Mouse (Mus musculus): Measurements from ENCODE around the gene C9orf72.
A peak's percentile ranks its signal among the peaks of the same experiment; 100 is the strongest.

C9orf72 gene

DNA sequence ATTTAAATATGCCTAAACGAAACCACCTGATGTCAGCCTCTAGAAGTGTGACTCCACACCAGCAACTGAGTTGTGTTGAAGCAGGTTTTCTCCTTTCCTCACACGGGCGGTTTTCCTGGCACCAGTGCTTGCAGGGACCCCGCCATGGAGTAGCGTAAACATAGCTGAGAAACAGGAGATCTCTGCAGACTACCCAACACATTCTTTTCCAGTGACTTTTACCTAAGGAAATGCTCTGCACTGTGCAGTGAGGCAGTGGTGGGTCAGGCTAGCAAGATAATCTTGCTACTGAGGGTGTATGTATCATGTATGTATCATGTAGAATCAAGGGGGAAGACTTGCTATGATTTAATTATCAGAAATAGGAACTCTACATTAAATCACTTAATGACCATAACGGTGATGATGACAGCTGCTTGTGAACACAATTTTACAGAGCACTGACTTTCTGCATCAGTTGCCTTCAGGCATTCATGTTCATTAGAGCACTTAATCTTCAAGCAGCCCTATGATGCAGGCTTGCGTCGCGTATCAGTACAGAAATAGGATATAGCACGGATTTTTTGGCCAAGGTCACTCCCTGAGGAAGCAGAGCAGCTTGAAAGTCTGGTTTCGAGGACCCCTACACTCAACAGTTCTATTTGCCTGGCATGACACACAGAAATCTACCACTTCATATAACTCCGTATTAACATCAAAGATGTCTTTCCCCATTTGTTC, 47.9 kb downstream of the C9orf72 start:
- DNase-seq (ENCODE audit: low read depth, low spot score): no peak

DNA sequence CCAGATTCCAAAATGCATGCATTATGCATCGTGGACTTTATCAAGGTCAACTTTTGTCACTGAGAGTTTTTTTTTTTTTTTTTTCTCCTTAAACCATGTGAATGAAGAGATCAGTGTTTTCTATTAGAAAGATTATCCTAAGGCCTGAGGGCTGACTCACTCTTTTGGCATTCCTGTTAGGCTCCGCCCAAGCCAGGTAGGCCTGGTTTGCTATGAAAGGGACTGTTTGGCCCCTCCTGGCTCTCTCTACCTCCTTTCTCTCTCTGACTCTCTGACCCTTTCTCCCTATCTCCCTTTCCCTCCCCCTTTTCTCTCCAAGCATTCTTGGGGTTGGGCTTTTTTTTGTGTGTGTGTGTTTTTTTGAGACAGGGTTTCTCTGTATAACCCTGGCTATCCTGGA, 50.4 kb downstream of the C9orf72 start:
- DNase-seq (ENCODE audit: low read depth, low spot score): no peak

DNA sequence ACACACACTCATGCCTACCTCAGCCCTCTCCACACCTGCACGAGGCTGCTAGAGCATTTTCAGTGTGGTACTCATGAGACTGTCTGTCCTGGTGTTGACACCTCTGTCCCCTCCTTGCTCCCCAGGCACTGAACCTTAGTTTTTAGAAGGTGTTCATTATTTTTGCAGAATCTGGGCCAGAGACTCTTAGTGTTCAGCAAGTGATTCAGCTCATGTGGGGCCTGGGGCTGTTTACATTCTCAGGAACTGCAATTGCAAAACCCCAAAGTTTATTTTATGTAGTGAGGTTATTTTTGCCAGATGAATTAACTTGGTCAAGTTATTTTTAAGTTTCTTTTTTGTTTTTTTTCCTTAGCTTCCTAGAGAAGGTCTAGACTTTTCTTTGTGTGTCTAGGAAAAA, 52.4 kb downstream of the C9orf72 start:
- no peak for DNase-seq (ENCODE audit: low read depth, low spot score)

DNA sequence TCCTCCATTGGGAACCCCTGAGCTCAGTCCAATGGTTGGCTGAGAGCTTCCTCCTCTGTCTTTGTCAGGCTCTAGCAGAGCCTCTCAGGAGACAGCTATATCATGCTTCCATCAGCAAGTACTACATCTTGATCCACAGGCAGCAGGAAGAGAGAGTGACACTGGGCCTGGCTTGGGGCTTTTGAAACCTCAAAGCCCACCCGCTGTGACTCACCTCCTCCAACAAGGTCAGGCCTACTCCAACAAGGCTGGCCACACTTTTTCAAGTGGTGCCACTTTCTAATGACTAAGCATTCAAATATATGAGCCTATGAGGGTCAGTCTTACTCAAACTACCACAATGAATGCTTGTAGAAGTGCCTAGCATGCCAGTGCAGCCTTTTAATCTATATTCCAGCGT, 53.5 kb downstream of the C9orf72 start:
- no peak for DNase-seq (ENCODE audit: low read depth, low spot score)

DNA sequence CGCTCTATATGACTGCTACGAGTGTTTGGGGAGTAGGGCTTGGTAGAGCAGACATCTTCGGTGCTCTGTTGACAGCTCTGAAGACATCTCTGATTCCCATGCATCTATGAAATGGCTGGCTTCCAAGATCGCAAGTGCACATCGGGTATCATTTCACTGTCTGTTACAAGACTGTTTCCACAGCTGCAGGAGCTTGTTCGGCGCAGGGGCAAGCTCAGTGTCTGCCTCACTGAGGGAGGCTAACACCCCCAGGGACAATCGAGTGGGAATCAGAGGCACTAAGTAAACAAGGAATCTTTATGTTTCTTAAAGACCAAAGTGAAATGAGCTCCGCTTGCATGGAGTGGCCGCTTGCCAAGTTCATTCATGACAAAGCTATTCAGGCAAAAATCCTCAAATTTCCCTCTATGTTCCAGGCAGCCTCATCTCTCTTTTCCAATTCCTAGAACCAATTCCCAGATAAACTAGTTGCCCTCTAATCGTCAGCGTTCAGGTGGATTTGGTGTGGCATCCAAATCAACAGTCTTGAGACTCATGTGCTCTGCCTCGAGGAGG, 56.3 kb downstream of the C9orf72 start:
- peak; percentile 19 for DNase-seq (ENCODE audit: low read depth, low spot score)

GRCm38 (mm10) chr4:35167855-35168254, 58.1 kb downstream of the C9orf72 start:
- DNase-seq (ENCODE audit: low read depth, low spot score): peak; percentile 83

DNA sequence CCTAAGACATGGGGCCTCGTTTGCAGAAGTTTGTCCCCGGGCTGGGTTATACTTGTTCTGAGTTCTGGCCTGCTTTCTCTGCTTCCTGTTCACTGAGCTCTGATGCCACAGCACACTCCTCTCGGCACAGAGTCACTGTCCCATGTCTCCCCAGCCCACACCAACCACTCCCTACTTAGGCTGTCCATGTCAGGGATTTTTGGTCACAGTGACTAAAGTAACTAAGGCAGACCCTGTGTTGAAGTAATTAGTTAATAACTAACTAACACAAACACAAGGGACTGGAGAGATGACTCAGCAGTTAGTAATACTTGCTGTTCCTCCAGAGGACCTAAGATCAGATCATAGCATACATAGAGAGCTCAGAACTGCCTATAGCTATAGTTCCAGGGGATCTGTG, 60.0 kb downstream of the C9orf72 start:
- peak; percentile 15 for DNase-seq (ENCODE audit: low read depth, low spot score)

DNA sequence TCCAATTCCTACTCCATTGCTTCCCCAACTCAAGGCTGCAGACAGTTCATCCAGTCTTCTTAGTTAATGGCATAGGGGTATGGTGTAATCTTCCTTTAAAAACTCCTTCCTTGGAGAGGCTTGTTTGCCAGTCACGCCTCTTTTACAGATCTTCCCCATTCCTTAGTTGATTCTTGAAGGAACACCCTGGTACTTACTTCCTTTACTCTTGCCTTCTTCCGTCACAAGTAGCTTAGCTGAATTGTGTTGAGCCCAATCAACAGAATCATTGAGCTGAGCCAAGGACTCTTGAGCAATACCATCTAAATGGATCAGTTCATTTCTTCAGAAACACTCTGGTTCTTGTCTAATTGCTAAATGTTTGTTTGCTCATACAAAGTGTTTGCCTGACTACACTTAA, 60.7 kb downstream of the C9orf72 start:
- no peak for DNase-seq (ENCODE audit: low read depth, low spot score)

DNA sequence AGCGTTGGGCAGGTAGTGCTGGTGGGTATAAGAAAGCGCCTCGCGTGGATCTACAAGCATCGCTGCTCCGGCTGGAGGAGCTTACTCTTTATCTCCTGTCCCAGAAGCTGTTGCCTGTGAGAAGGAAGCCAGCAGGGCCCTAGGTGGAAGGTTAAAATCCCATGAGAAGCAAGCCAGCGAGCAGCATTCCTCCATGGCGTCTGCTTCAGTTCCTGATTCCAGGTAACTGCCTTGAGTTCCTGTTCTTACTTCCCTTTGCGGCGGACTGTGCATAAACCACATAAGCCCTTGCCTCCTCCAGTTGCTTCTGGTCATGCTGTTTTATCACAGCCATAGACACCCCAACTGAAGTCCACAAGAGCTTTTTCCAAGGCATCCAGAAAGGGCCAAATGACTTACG, 68.2 kb downstream of the C9orf72 start:
- no peak for DNase-seq (ENCODE audit: low read depth, low spot score)

GRCm38 (mm10) chr4:35156751-35157611, 69.0 kb downstream of the C9orf72 start, which contains the start of gene Mob3b:
Gene Mob3b (minus strand): TSS chr4:35157484.
- DNase-seq (ENCODE audit: low read depth, low spot score): peak; percentile 86

DNA sequence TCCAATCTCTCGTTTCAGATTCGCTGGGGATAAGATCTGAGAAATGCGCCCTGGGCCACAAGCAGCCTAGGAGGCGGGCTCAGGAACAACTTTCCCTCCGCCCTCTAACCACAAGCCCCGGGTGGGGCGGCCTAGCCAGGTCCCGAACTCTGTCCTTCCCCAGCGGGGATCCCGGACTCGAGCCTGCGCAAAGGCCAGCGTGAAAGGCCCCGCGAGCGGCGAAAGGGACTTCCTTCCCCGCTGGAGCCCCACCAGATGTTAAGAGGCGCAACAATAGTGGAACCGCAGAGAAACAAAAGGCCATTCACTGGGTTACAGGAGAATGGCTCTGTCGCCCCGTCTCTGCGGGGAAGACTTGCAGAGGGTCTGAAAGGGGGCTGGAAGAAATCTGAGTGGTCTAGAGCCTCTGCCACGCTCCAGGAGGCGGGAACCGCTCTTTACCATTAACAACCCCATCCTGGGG, 69.8 kb downstream of the C9orf72 start:
- DNase-seq (ENCODE audit: low read depth, low spot score): peak; percentile 66

DNA sequence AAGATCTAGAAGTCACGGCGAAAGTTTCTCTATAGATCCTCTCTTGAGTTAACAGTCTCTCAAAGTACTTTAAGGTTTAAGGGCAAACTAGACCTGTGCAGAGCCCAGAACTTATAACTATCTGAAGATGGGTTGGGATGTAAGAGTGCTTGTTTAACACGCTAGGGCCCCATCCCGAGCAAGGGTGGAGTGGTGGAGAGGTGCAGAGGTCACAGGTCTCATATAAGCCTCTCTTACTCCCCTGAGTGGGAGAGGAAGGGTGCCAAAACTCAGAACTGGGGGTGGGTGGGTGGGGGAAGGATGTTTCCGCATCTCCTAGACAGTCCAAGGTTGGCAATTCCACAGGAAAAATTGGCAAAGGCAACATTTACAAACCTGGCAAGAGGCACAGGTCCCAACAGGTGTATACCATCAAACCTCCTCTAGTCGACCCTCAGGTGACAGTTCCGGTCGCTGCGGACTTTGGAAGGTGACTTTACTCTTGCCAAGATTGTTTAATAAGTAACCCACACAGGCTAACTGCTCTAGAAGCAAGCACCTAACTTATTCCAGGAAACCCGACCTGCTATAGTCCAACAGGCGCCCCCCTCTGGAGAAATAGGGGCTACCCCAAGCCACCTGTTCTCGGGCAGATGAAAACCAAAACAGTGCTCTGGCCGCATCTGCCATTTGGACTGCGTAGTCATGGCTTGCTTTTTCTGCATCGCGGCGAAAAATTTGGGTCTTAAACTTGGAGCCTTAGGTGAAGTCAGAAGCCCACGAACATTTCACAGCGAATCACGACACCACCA, 70.6 kb downstream of the C9orf72 start:
- DNase-seq (ENCODE audit: low read depth, low spot score): peak; percentile 24

DNA sequence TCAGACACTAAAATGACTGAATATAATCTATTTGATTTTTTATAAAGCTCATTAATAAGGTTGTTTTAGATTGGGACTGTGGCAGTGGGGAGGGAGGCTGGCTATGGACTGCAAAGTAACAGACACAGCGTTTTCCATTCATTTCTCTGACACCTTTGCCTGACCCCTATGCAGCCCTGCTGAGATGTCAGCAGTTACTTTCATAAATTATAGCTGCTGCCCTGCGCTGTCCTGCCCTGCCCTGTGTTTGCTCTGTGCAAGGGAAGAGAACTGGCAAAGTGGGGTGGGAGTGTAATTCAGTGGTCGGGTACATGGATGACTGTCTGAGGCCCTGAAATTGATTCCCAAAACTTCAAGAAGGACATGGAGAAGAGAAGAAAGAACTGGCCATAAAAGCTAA, 71.9 kb downstream of the C9orf72 start:
- DNase-seq (ENCODE audit: low read depth, low spot score): no peak

- DNase-seq (ENCODE audit: low read depth, low spot score): no peak
Measured at GRCm38 (mm10) chr4:35151756-35152155, 74.2 kb downstream of the C9orf72 start, which contains the start of gene Ifnk. Gene Ifnk (plus strand): TSS chr4:35152056.

GRCm38 (mm10) chr4:35150706-35151105, 75.3 kb downstream of the C9orf72 start:
- no peak for DNase-seq (ENCODE audit: low read depth, low spot score)

- no peak for DNase-seq (ENCODE audit: low read depth, low spot score)
Measured at GRCm38 (mm10) chr4:35148326-35148725, 77.6 kb downstream of the C9orf72 start.

DNA sequence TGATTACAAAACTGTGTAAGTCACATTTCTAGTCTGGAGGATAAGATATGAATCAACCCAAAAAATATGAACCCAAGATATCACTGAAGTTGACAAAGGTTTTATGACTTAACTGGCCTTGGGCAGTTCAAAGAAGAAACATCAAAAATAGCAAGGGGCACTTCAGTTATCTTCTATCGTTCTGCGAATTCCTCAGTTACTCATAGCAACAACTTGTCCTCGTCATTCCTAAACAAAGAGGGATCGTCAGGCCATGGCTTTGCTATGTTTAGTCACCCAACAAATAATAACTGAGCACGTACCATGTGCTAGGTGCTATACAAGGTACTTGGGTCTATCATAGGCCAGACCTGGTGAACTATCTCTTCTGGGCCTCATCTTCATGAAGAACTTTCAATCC, 79.4 kb downstream of the C9orf72 start:
- DNase-seq (ENCODE audit: low read depth, low spot score): no peak

- DNase-seq (ENCODE audit: low read depth, low spot score): no peak
Measured at GRCm38 (mm10) chr4:35145726-35146125, 80.2 kb downstream of the C9orf72 start.

GRCm38 (mm10) chr4:35143472-35144102, 82.4 kb downstream of the C9orf72 start:
- no peak for DNase-seq (ENCODE audit: low read depth, low spot score)
